ENCODE assay signal across 14 mouse cellular contexts in the genomic region with DNA sequence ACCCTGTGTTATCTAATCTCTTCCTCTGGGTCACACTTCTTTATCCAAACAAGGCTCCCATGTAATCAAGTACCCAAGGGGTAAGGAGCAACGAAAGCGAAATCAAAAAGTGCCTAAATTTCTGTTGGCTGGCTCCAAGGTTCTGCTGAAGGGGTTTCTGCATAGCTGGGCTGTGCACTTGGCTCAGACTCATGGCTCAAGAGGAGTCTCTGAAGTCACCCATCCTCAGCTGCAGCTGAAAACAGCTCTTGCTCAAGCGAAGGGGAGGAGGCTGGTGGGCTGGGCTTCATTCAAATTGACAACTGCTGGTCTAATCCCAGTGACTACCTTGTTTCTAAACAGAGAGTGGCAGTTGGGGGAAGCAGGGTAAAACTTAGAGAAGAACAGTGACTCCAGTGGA.
A peak's percentile ranks its signal among the peaks of the same experiment; 100 is the strongest.
DNase-seq lines count a peak whose midpoint lies in the region.
"Had no signal": no experiment of that assay in that cellular context is flagged by ENCODE, and none has a peak within 500 bp of the region (broad histone marks: within the 10 kb centered on the region; RNA-seq: fewer than 3 reads in every experiment).

No protein-coding gene starts in this region.

- WGBS in heart, embryonic 10.5 days: 26% methylated on average over 3 of the region's 3 CpGs
- 61% methylated on average over 3 of the region's 3 CpGs for WGBS in hindbrain, embryonic 10.5 days

- intact Hi-C loops in heart, postnatal 14 days (cut with DNase I): no loop called here

- no peaks in the 10 kb centered on the region for H3K9me3 ChIP-seq in heart, embryonic 10.5 days
- H3K9me3 ChIP-seq in hindbrain, embryonic 10.5 days: no peaks in the 10 kb centered on the region

- peak; percentile 98 for DNase-seq in heart, adult 11 months
- no peak for DNase-seq in heart, embryonic 10.5 days (ENCODE audit: low spot score)
- peak; percentile 10 to 22 for DNase-seq in gastrocnemius, adult 8-10 months (ENCODE audit: low spot score in 2 of 2)
- peak; percentile 28 to 39 for DNase-seq in heart, postnatal 14 days
- peak; percentile 61 for DNase-seq in lung, postnatal 36 days
- DNase-seq in layer of hippocampus, postnatal 14 days (ENCODE audit: low spot score in 2 of 2): no peak
- DNase-seq in hindbrain, embryonic 10.5 days (ENCODE audit: low spot score): no peak
- DNase-seq in thymus, postnatal 36 days: no peak
- DNase-seq: cerebellum, adult 2 months; embryo, embryonic 11 days; kidney, adult 2 months; liver, postnatal 0 days; right cerebral cortex, postnatal 25 days had no signal

- no peak overlapping the region for H3K4me3 ChIP-seq in heart, embryonic 10.5 days
- H3K4me3 ChIP-seq in hindbrain, embryonic 10.5 days: no peak overlapping the region

- no peaks in the 10 kb centered on the region for H3K27me3 ChIP-seq in heart, embryonic 10.5 days (ENCODE audit: insufficient read depth, poor library complexity, severe bottlenecking)
- H3K27me3 ChIP-seq in hindbrain, embryonic 10.5 days (ENCODE audit: insufficient read depth, poor library complexity, severe bottlenecking): no peaks in the 10 kb centered on the region

- peaks cover 5% of the 10 kb centered on the region for H3K4me1 ChIP-seq in heart, embryonic 10.5 days
- H3K4me1 ChIP-seq in hindbrain, embryonic 10.5 days (replicated peaks): no peaks in the 10 kb centered on the region

- no peak overlapping the region for H3K27ac ChIP-seq in heart, embryonic 10.5 days
- no peak overlapping the region for H3K27ac ChIP-seq in hindbrain, embryonic 10.5 days
- H3K27ac ChIP-seq: hindbrain, embryonic 14.5 days had no signal

- no peaks in the 10 kb centered on the region for H3K36me3 ChIP-seq in heart, embryonic 10.5 days
- no peaks in the 10 kb centered on the region for H3K36me3 ChIP-seq in hindbrain, embryonic 10.5 days

Comparison
In these comparisons a context has a peak if more than half of its experiments do, and no peak if none do; other contexts are left out.
1. DNase-seq: peak in heart, adult 11 months (single experiment), gastrocnemius, adult 8-10 months (2 of 2), heart, postnatal 14 days (2 of 2) and lung, postnatal 36 days (single experiment); none in heart, embryonic 10.5 days (single experiment), layer of hippocampus, postnatal 14 days (0 of 2), hindbrain, embryonic 10.5 days (single experiment) and thymus, postnatal 36 days (0 of 2).